Mouse (Mus musculus): ENCODE measurements around the gene Clcn1.

The Clcn1 gene

DNA sequence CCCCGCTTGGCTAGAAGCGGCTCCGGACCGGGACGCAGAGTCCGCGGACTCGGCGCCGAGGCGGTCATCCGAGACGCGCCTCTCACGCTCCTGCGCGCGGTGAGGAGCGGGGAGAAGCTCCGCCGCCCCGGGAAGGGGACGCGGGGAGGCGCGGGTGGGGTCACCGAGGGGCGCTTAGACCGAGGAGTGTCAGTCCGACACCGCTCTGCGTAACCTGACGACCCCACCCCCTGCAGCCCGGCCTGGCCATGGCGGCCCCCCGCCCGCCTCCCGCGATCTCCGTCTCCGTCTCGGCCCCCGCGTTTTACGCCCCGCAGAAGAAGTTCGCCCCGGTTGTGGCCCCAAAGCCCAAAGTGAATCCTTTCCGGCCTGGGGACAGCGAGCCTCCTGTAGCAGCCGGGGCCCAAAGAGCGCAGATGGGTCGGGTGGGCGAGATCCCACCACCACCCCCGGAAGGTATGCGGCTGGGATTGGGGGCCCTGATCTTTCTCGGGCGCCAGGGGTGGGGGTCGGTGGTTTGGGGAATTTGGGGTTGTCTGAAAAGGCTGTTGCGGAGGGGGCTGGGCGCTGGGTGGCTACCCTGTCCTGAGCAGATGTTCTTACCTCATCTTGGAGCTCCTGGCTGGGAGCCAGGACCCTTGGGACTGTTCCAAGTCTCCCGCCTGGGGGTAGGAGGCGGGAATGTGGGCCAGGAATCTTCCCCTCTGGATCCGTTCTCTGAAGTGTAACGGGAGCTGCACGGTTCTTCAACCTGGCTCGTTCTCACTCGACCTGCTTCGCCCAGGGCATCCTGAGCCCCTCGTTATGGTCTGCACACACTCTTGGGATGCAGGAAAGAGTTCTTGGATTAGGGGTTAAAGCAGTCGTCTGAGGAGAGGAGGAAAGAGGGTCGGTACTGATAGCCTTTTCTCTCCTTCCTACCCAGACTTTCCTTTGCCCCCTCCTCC is 63.8 kb downstream of the Clcn1 start:
- DNase-seq (ENCODE audit: low spot score): peak; percentile 74

DNA sequence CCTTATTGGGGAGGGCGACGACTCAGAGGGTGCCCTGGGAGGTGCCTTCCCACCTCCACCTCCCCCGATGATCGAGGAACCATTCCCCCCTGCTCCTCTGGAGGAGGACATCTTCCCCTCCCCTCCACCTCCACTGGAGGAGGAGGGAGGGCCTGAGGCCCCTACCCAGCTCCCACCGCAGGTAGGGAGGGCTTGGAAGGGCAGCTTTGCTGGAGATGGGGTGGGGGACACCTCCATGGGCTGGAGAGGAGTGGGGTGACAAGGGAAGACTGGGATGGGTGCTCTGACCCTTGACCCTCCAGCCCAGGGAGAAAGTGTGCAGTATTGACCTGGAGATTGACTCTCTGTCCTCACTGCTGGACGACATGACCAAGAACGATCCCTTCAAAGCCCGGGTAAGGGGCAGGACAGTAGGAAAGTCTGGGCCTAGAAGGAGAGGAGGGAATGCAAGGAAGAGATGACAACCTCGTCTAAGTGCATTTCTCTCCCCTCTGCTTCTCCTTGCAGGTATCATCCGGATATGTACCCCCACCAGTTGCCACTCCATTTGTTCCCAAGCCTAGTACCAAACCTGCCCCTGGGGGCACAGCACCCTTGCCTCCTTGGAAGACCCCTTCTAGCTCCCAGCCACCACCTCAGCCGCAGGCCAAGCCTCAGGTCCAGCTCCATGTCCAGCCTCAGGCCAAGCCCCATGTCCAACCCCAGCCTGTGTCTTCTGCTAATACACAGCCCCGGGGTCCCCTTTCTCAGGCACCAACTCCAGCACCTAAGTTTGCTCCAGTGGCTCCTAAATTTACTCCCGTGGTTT is 64.7 kb downstream of the Clcn1 start:
- no peak for DNase-seq (ENCODE audit: low spot score)

DNA sequence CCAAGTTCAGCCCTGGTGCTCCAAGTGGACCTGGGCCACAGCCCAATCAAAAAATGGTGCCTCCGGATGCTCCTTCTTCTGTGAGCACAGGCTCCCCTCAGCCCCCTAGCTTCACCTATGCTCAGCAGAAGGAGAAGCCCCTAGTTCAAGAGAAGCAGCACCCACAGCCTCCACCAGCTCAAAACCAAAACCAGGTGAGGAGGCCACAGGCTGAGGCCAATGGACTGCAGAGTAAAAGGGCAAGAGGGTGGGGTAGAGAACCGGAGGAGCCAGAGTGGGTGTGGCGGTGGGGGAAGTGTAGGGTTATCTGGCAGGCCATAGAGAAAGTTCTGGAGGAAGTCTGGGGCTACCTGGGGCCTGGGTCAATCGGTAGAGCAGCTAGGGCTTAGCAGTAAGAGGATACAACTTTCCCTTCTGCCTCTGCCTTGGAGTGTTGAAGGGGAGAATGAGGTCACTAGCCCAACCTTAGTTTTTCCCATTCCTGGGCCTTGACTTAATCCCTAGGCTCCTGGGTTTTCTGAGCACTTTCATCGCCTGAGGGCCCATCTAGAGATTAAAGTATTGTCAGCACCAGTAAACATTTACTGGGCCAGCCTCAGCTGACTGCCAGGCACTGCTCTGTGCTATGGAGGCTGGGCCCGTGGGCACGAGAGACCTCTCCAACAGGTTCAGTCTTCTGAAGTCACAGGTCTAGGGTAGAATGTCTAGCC is 65.4 kb downstream of the Clcn1 start:
- DNase-seq (ENCODE audit: low spot score): no peak

- DNase-seq (ENCODE audit: low spot score): no peak
Observed at GRCm38 (mm10) chr6:42352486-42352846, 66.0 kb downstream of the Clcn1 start.

DNA sequence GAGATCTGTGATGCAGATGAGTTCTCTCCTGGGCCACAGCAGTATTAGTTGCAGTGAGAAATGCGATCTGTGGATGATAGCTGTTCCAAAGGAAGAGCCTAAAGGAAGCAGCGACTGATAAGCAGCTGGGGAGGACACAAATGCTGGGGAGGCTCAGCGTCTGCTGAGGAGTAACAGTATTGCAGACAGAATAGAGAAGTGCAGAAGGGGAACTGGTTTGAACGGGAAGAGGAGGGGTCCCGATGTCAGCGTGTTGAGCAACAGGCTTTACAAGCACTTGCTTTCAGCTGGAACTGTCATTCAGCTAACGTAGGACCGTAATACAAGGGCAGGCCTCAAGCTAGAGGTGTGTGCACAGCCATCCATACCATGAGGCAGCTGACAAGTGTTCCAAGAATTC is 66.7 kb downstream of the Clcn1 start:
- DNase-seq (ENCODE audit: low spot score): no peak

DNA sequence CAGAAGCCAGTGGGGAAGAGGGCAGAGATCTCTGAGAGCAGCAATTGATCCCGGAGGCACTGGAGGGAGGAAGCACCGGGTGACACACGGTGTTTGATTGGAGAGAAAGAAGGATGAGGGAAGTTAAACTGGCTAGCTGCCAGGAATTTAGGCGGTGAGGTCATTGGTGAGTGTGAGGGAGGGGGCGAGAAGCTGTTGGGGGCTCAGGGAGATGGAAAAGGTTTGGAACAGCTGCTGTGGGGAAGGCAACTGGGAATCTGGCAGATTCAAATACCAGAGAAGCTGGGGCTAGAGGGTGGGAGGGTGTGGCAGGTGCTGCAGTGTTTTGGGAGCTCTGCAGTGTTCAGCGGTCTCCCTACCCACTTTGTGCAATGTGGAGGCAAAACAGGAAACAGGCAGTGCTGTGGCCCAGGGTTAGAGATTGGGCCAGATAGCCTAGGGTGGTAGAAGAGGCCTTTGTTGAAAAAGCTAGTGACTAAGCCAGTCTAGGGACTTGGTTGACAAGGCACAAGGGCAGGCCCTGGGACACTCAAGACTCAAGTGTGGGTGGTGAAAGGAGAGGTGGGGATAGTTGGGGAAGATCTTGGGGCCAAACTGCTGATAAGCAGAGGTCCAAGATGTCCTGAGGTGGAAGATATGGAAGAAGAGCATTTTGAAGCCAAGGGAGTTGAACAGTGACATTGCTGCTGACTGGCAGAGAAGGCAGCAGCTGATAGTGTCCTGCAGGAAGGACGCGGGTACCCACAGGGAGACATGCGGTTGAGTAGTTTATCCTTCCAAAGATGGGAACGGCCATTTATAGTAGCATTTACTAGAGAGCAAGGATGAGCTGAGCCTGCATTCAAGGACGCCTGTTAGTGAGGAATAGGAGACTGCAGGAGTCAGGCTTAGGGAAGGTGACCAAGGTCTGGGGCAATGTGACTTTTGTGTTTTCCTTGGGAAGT is 67.9 kb downstream of the Clcn1 start:
- no peak for DNase-seq (ENCODE audit: low spot score)

GRCm38 (mm10) chr6:42355366-42355765 is 68.9 kb downstream of the Clcn1 start:
- DNase-seq (ENCODE audit: low spot score): no peak

GRCm38 (mm10) chr6:42355794-42356600 is 69.5 kb downstream of the Clcn1 start:
- DNase-seq (ENCODE audit: low spot score): no peak

- DNase-seq (ENCODE audit: low spot score): no peak
Observed at GRCm38 (mm10) chr6:42356913-42357312, 70.4 kb downstream of the Clcn1 start.

- no peak for DNase-seq (ENCODE audit: low spot score)
Observed at GRCm38 (mm10) chr6:42357901-42358300, 71.4 kb downstream of the Clcn1 start.

DNA sequence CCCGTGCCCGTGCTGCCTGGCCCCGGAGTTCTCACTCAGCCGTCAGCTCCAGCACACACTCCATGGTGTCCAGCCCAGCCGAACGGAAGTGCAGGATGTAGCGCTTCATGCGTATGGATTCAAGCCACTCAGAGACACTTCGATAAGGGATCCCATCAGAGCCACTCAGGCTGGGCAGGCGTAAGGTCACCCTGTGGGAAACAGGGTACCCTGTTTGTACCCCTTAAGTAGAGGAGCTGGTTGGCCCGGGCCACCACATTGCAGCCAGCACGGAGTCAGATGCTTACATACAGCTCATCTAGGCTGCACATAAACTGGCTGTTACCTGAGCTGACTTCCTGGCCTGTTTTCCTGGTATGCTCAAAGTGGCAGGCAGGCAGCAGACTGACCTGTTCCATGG is 72.4 kb downstream of the Clcn1 start:
- no peak for DNase-seq (ENCODE audit: low spot score)

DNA sequence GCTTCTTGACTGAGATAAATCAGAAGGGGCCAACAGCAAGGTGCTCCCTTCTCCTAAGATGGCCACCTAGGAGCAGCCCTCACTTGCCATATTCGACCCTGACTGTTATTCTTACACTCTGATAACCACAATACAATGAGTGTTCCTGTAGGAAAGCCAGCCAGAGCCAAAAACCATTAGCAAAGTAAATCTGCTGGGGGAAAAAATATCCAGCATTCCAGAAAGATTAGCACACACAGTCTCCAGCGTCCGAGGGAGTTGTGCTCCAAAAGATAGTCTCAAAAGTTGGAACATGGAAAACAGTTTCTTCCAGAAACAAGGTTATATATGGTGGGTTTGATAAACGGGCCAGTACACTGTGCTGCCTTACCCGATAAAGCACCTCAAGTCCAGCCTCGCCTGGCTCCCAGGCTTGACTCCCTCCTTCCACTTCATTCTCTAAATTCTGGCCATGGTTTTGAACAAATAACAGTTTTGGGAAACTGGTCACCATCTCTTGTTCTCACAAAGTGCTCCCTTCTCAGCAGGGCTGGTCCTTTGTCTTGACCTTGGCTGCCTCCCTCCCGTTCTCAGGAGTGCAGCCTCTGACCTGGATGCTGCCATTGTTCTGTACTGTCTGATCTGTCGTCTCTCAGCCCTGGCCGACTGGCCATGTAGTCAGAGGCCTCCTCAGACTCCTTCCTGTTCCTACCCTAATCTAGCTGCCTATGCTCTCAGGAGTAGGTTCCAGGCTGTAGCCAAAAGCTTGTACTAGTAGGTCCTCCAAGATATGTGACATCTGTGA is 73.1 kb downstream of the Clcn1 start:
- DNase-seq (ENCODE audit: low spot score): peak; percentile 73

DNA sequence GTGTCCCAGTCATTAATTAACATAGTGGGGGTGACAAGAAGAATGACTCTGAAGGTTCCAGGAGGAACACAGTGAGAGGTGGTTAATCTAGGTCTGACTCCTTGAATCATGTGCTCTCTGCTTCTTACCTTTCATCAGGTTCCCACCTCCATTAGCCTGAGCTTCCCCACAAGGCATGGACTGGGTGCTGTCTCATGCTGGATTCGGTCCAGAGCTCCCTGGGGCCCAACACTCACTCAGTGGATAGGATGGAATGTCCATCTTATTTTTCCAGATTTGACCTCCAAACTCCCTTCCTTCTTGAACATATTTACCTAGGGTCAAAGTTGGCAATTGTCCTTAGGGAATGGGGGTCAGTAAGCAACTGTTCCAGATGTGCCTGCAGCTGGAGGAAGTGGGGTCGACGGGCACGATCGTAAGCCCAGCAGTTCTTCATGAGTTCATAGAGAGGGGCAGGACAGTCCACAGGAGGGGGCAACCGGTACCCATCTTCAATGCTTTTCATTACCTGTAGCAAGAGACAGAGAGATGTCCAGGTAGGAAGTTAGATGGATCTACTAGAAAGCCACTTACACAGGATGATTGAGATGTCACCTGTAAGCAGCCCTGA is 73.9 kb downstream of the Clcn1 start:
- DNase-seq (ENCODE audit: low spot score): no peak

DNA sequence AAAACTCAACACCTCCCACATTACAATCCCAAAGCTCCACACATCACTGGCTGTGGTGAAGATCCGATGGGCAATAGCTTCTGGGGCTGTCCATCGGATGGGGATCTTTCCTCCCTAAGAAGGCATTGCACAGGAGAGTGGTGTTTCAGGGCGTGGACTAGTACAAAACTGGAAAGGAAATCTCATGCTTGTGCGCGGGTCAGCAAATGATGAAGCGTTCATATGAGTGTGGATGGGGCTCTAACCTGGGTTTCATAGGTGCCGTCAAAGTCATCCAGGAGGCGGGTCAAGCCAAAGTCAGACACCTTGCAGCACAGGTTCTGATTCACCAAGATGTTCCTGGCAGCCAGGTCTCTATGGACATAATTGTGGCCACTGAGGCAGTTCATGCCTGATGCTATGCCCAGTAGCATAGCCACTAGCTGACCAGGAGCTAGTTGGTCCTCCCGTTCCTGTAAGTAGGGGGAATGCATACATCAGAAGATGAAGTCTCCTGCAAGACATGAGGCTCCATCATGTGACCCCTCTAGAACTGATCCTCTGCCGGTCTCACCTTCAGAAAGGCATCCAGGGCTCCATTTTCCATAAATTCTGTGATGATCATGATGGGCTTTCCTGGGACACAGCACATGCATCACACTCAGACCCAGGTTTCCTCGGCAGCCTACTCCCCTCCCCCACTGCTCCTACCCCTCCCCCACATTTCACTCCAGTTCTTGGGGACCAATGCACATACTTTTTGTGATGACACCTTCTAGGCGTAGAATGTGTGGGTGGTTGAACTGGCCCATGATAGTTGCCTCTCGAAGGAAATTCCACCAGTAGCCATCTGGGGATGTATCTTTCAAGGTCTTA is 74.8 kb downstream of the Clcn1 start:
- no peak for DNase-seq (ENCODE audit: low spot score)

DNA sequence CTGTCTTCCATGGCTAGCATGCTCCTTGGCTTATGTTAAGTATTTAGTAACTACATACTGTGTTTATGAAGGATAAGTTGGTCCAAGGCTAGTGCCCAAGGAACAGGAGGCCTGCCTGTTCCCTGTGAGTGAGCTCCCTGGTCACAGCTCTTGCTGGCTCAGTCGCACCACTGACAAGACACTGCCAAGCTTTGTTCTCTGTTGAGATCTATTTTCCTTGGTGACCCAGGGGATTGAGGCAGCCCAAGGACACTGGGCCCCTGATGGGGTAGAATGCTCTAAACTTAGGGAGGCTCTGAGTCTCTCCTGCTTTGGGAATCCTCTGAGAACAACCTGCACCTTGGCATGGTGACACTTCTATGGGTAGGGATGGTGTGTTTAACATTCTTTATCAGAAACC is 75.6 kb downstream of the Clcn1 start:
- peak; percentile 56 for DNase-seq (ENCODE audit: low spot score)

DNA sequence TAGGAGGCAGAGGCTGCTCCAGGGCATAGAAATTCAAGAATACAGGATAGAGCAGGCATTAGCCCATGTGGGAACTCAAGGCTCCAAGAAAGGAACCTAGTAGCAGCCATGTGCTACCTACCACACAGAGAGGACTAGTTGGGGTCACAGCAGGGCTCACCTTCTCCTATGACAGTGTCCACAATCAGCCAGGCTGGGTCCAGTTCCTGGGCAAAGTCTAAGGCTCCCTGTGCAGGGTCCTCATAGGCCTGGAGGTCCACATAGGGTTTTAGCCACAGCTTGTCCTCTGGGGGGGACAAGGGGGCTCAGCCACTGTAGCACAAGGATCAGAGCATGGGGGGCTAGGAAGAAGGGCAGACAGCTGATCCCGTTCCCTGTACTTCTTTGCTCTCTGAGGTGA is 76.0 kb downstream of the Clcn1 start:
- no peak for DNase-seq (ENCODE audit: low spot score)

GRCm38 (mm10) chr6:42362974-42363373 is 76.5 kb downstream of the Clcn1 start:
- DNase-seq (ENCODE audit: low spot score): no peak

- no peak for DNase-seq (ENCODE audit: low spot score)
Observed at GRCm38 (mm10) chr6:42364066-42364465, 77.6 kb downstream of the Clcn1 start.

Measured in testis, postnatal 14 days (tissue).